Mouse (Mus musculus) erythroblast, embryonic 14.5 days (primary cell): ENCODE measurements at regions not wholly inside any gene's neighbourhood (a gene's known extent, or its start where the extent isn't known, plus 50 kb on each side); places are given as distances from the start of the nearest gene placed in this dataset.

ENCODE experiments used
- GATA1 ChIP-seq: IDR thresholded peaks from 2 replicates; pipeline ENCODE4 v1.6.1; 2012; ENCODE audit warnings: low read length, inconsistent platforms, mixed read lengths
- TAL1 ChIP-seq: IDR thresholded peaks from 3 replicates; pipeline ENCODE4 v1.6.1; 2012; ENCODE audit warnings: low read length, inconsistent platforms, mixed read lengths

GRCm38 (mm10) chr2:178888704-178889103 lies 458.4 kb downstream of the Cdh26 start:
- TF ChIP-seq GATA1 (no peak), TAL1 (no peak)
